Mouse (Mus musculus) gastrocnemius, adult 18-20 months (tissue): ENCODE measurements around the gene Ctse. TPM values are rescaled to one million over a fixed set of nuclear protein-coding genes. Genes with fewer than 3 reads are reported as not detected.
A peak's percentile ranks its signal among the peaks of the same experiment; 100 is the strongest.

Experiments
- DNase-seq: peaks from one replicate; pipeline ENCODE4 v3.0.0; 2021; ENCODE audit warnings: low spot score
- total RNA-seq, 2 experiments: library from RNA; stranded (reverse); gene quantifications; 2 replicates each; pipeline ENCODE4 v1.2.3; 2021

The Ctse gene
- total RNA-seq, 2 experiments from 2014 or later: 0.16 to 0.19 TPM

GRCm38 (mm10) chr1:131699642-131700041 lies 61.5 kb downstream of the Ctse start:
- no peak for DNase-seq

- DNase-seq: no peak
Measured at GRCm38 (mm10) chr1:131700447-131700846, 62.3 kb downstream of the Ctse start.

GRCm38 (mm10) chr1:131701391-131701790 lies 63.3 kb downstream of the Ctse start:
- DNase-seq: no peak

DNA sequence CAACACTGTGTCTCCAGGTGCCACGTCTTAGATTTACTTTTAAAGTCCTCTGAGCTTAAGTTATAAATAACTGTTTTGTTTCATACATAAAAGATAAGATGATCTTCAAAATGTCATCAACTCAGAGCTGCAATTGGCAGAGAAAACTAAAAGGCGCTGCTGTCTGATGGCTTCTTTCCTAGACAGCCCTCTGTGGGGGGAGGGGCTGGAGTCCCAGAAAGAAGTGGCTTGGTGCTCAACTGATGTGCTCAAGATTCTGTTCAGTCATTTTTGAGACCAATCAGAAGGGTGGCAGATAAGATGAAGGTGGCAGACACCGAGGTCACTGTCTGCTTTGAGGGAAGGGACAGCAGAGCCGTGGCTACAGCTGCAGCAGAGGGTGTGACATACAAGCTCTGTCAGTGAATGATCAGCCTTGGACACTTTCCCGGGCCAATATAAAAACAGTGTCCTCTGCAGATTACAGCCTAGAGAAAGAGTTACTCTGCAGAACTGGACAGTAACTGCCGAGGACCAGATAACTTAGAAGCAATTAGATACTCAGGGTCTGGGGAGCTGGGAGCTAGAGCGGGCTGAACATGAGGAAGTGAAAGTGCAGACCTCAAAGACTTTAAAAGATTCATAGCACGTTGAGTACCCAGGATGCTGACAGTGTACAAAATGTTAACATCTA lies 64.1 kb downstream of the Ctse start:
- DNase-seq: no peak

DNA sequence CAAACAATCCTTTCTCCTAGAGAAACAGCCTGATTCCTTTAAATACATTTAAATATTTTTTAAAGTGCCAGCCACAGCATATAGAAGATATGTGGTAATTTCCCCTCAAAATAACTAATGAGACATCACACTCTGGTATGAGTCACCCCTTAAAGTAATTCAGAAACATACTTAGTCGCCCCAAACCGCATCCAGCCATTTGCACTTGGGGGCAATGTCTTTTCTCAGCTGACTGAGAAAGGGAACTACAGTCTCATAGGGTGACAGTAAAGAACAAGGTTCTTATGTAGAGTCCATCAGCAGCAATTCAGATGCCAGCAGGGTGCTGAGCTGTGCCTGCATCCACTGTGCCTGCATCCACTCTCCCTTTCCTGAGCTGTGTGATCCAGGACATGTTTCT lies 65.4 kb downstream of the Ctse start:
- no peak for DNase-seq

- peak; percentile 61 for DNase-seq
Measured at GRCm38 (mm10) chr1:131708338-131708737, 70.2 kb downstream of the Ctse start.

DNA sequence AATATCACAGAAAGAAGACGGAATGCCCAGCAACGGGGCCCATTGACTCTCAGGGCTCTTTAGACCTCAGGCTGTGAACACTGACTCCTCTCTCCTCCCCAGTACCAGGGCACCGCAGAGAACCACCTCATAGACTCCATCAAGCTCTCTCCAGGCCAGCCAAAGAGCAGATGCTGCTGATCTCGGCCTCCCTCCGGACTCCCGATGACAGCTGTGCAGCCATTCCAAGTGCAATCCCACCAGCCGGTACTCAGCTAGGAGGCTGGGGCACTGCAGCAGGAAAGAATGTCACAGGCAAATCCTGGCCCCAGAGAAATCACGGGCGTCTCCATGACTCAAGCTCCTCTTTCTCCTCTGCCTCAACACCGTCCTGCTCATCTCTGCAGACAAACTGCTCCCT lies 73.4 kb downstream of the Ctse start:
- DNase-seq: no peak

GRCm38 (mm10) chr1:131712386-131712785 lies 74.3 kb downstream of the Ctse start:
- peak; percentile 84 for DNase-seq

GRCm38 (mm10) chr1:131714388-131715337 lies 76.6 kb downstream of the Ctse start:
- no peak for DNase-seq

GRCm38 (mm10) chr1:131718952-131719694 lies 81.0 kb downstream of the Ctse start:
- DNase-seq: no peak

- no peak for DNase-seq
Measured at GRCm38 (mm10) chr1:131721989-131722388, 83.9 kb downstream of the Ctse start.

GRCm38 (mm10) chr1:131723549-131723948 lies 85.4 kb downstream of the Ctse start:
- no peak for DNase-seq

Other genes starting within 250 kb of the Ctse start
- 10 to 100 TPM in 1 of 2 experiments, 1 to 10 TPM in 1; 8.4 to 13.2 TPM for gene Srgap2, start 111.0 kb upstream of the Ctse start, total RNA-seq
- gene Fam72a, start 110.4 kb upstream of the Ctse start, total RNA-seq: under 1 TPM; 0.24 to 0.39 TPM
- not detected for gene Avpr1b, start 39.1 kb upstream of the Ctse start, total RNA-seq
- 1 to 10 TPM; 2.3 to 2.8 TPM for gene Rab7b, start 50.4 kb downstream of the Ctse start, total RNA-seq
- not detected for gene Slc26a9, start 105.7 kb downstream of the Ctse start, total RNA-seq
- 1 to 10 TPM in 1 of 2 experiments, under 1 TPM in 1; 0.45 to 1.1 TPM for gene Pm20d1, start 159.1 kb downstream of the Ctse start, total RNA-seq
- gene Slc41a1, start 189.2 kb downstream of the Ctse start, total RNA-seq: 10 to 100 TPM; 37.7 to 47.4 TPM
- gene Rab29, start 228.9 kb downstream of the Ctse start, total RNA-seq: 1 to 10 TPM; 5.0 to 5.1 TPM